Mouse (Mus musculus) testis, adult 2 months (tissue): ENCODE data around the gene Vmn1r220. TPM values are rescaled to one million over a fixed set of nuclear protein-coding genes. Genes with fewer than 3 reads are reported as not detected.
"Not testable (repeated sequence)": the region's sequence is repeated elsewhere in the genome, so short reads cannot be mapped to it uniquely, and the experiment has no call there.

Experiments used
- H3K27ac ChIP-seq: fragments of 200-500 bp; 2 replicates; pipeline ENCODE4 v1.5.1; 2012; ENCODE audit warnings: low read depth, low read length; ENCODE audit not compliant: control insufficient read depth, insufficient read depth
- H3K27me3 ChIP-seq: fragments of 200-500 bp; 2 replicates; pipeline ENCODE4 v1.6.1; 2012; ENCODE audit warnings: mild to moderate bottlenecking, low read length, moderate library complexity; ENCODE audit not compliant: control insufficient read depth, insufficient read depth
- H3K36me3 ChIP-seq: fragments of 200-500 bp; 2 replicates; pipeline ENCODE4 v1.6.1; 2012; ENCODE audit warnings: mild to moderate bottlenecking, low read length; ENCODE audit not compliant: control insufficient read depth, insufficient read depth
- H3K4me1 ChIP-seq: fragments of 200-500 bp; 2 replicates; pipeline ENCODE4 v1.6.1; 2012; ENCODE audit warnings: low read length; ENCODE audit not compliant: control insufficient read depth, insufficient read depth
- H3K4me3 ChIP-seq: fragments of 200-500 bp; 2 replicates; pipeline ENCODE4 v1.5.1; 2012; ENCODE audit warnings: low read depth, mild to moderate bottlenecking, low read length, moderate library complexity, mixed read lengths; ENCODE audit not compliant: control insufficient read depth
- CTCF ChIP-seq: fragments of 200-500 bp; IDR thresholded peaks from 2 replicates; pipeline ENCODE4 v1.5.1; 2012; ENCODE audit warnings: low read depth, mild to moderate bottlenecking, inconsistent platforms, low read length, moderate library complexity; ENCODE audit not compliant: control insufficient read depth, insufficient read depth, insufficient replicate concordance
- POLR2A ChIP-seq: fragments of 200-500 bp; IDR thresholded peaks from 2 replicates; pipeline ENCODE4 v1.6.1; 2012; ENCODE audit warnings: low read depth, mild to moderate bottlenecking, inconsistent platforms, low read length, moderate library complexity; ENCODE audit not compliant: control insufficient read depth
- polyA plus RNA-seq: library from polyadenylated mRNA; depleted of rRNA; stranded (reverse); fragments of >200 nt; gene quantifications from 2 replicates; pipeline ENCODE4 v1.2.3, GENCODE M21; 2012; rRNA removed

Vmn1r220 gene
- polyA plus RNA-seq, result not detected in 2 replicates

GRCm38 (mm10) chr13:23187875-23188274, at the start of gene Vmn1r220:
TSS of gene Vmn1r220 (minus strand) at chr13:23187975.
- TF ChIP-seq CTCF (no peak), POLR2A (no peak)
- H3K36me3 ChIP-seq, result no peaks in the 10 kb centered on the region
- H3K4me1 ChIP-seq, result no peaks in the 10 kb centered on the region
- no peak within 1 kb of the TSS for H3K27ac ChIP-seq
- H3K4me3 ChIP-seq, result no peak within 1 kb of the TSS
- H3K27me3 ChIP-seq, result no peaks in the 10 kb centered on the region

GRCm38 (mm10) chr13:23235847-23236246, 48.1 kb upstream of the Vmn1r220 start, which contains the start of gene Vmn1r222:
TSS of gene Vmn1r222 (minus strand) at chr13:23235947.
- not testable (repeated sequence) for H3K4me3 ChIP-seq, H3K27me3 ChIP-seq, H3K36me3 ChIP-seq, H3K4me1 ChIP-seq, H3K27ac ChIP-seq

- H3K27ac ChIP-seq, H3K36me3 ChIP-seq, H3K4me1 ChIP-seq, H3K27me3 ChIP-seq, H3K4me3 ChIP-seq: not testable (repeated sequence)
Measured at GRCm38 (mm10) chr13:23213827-23214226, 26.1 kb upstream of the Vmn1r220 start, which contains the start of gene Vmn1r221. TSS of gene Vmn1r221 (plus strand) at chr13:23214127.

GRCm38 (mm10) chr13:23203885-23204284, 16.1 kb upstream of the Vmn1r220 start:
- H3K27ac ChIP-seq, H3K4me1 ChIP-seq, H3K36me3 ChIP-seq, H3K4me3 ChIP-seq, H3K27me3 ChIP-seq: not testable (repeated sequence)

GRCm38 (mm10) chr13:23166471-23166870, 21.3 kb downstream of the Vmn1r220 start:
- H3K27ac ChIP-seq, H3K4me1 ChIP-seq, H3K4me3 ChIP-seq: not testable (repeated sequence)

GRCm38 (mm10) chr13:23159012-23159411, 28.8 kb downstream of the Vmn1r220 start, which contains the start of gene Vmn1r219:
TSS of gene Vmn1r219 (plus strand) at chr13:23159312.
- H3K27ac ChIP-seq, result no peak within 1 kb of the TSS
- H3K36me3 ChIP-seq, result no peaks in the 10 kb centered on the region
- no peaks in the 10 kb centered on the region for H3K4me1 ChIP-seq
- H3K27me3 ChIP-seq, result no peaks in the 10 kb centered on the region
- no peak within 1 kb of the TSS for H3K4me3 ChIP-seq
- TF ChIP-seq CTCF (no peak), POLR2A (no peak)

More at GRCm38 (mm10) chr13:23166471-23166870, 21.3 kb downstream of the Vmn1r220 start:
- not testable (repeated sequence) for H3K27me3 ChIP-seq, H3K36me3 ChIP-seq

- Histone ChIP-seq H3K4me1 (no peaks in the 10 kb centered on the region), H3K36me3 (no peaks in the 10 kb centered on the region), H3K27ac (no peak overlapping the region), H3K27me3 (no peaks in the 10 kb centered on the region), H3K4me3 (no peak overlapping the region)
- TF ChIP-seq POLR2A (no peak), CTCF (no peak)
Measured at GRCm38 (mm10) chr13:23157848-23158247, 29.9 kb downstream of the Vmn1r220 start.

GRCm38 (mm10) chr13:23138880-23139279, 48.9 kb downstream of the Vmn1r220 start:
- TF ChIP-seq POLR2A, result no peak
- no peak for TF ChIP-seq CTCF
- H3K27ac ChIP-seq, result no peak overlapping the region
- H3K4me3 ChIP-seq, result no peak overlapping the region
- H3K27me3 ChIP-seq, result no peaks in the 10 kb centered on the region
- no peaks in the 10 kb centered on the region for H3K4me1 ChIP-seq
- H3K36me3 ChIP-seq, result no peaks in the 10 kb centered on the region
